Mouse (Mus musculus) heart, adult 2 months (tissue): ENCODE measurements around the gene Hilpda. TPM values are rescaled to one million over a fixed set of nuclear protein-coding genes. Genes with fewer than 3 reads are reported as not detected.

Source experiments
- DNase-seq, 2 experiments: peaks; one replicate each; pipeline ENCODE4 v3.0.0; 2021
- H3K27ac ChIP-seq: fragments of 200-600 bp; 2 replicates; pipeline ENCODE4 v1.8.1; 2022
- H3K27me3 ChIP-seq: fragments of 200-500 bp; 2 replicates; pipeline ENCODE4 v1.6.1; 2012; ENCODE audit warnings: mild to moderate bottlenecking, low read length, inconsistent platforms, mixed read lengths; ENCODE audit not compliant: control insufficient read depth, insufficient read depth
- H3K36me3 ChIP-seq: fragments of 200-500 bp; 2 replicates; pipeline ENCODE4 v1.6.1; 2012; ENCODE audit warnings: low read length, inconsistent platforms; ENCODE audit not compliant: control insufficient read depth, insufficient read depth
- H3K4me1 ChIP-seq: fragments of 200-500 bp; 2 replicates; pipeline ENCODE4 v1.6.1; 2011; ENCODE audit warnings: low read length; ENCODE audit not compliant: control insufficient read depth, insufficient read depth
- H3K4me3 ChIP-seq: fragments of 200-600 bp; 2 replicates; pipeline ENCODE4 v1.8.1; 2022
- H3K79me2 ChIP-seq: fragments of 200-500 bp; replicated peaks from 2 replicates; pipeline ENCODE4 v1.6.1; 2012; ENCODE audit warnings: mild to moderate bottlenecking, inconsistent platforms, low read length, moderate library complexity, mixed read lengths; ENCODE audit not compliant: control insufficient read depth, insufficient read depth
- H3K9ac ChIP-seq: fragments of 200-500 bp; 2 replicates; pipeline ENCODE4 v1.6.1; 2012; ENCODE audit warnings: low read depth, mild to moderate bottlenecking, control low read depth, inconsistent platforms, low read length, mixed read lengths
- CTCF ChIP-seq: fragments of 200-600 bp; IDR thresholded peaks from 2 replicates; pipeline ENCODE4 v1.8.1; 2022; ENCODE audit warnings: antibody characterized with exemption, mild to moderate bottlenecking, moderate library complexity
- EP300 ChIP-seq: fragments of 200-500 bp; IDR thresholded peaks from 2 replicates; pipeline ENCODE4 v1.6.1; 2011; ENCODE audit warnings: low read depth, low read length, control low read depth; ENCODE audit not compliant: insufficient read depth
- POLR2A ChIP-seq: fragments of 200-500 bp; IDR thresholded peaks from 2 replicates; pipeline ENCODE4 v1.6.1; 2011; ENCODE audit warnings: mild to moderate bottlenecking, low read depth, low read length, control low read depth; ENCODE audit not compliant: insufficient read depth
- WGBS: fragments of 180-500 bp; shearing (Covaris S2); methylation state at CpG from one replicate; pipeline ENCODE4 v1.1.7; 2018; 5-methylcytosine and 5-hydroxymethylcytosine counted together
- intact Hi-C: fragments of 180-260 bp; cut with DNase I; formaldehyde crosslinking; loops from one replicate; pipeline ENCODE4 v1.15.1; 2025
- long read RNA-seq: library from polyadenylated mRNA; stranded (forward); transcript quantifications from one replicate; pipeline ENCODE4 v2.0.0, GENCODE M21; 2021
- polyA plus RNA-seq: library from polyadenylated mRNA; depleted of rRNA; stranded (reverse); fragments of >200 nt; gene quantifications from 2 replicates; pipeline ENCODE4 v1.2.3, GENCODE M21; 2012; rRNA removed
- total RNA-seq, 2 experiments: library from RNA; stranded (reverse); gene quantifications; 2 replicates each; pipeline ENCODE4 v1.2.3; 2021

Hilpda gene
- 1 to 10 TPM; 5.3 TPM for total RNA-seq
- 12.1 and 15.8 TPM in 2 replicates for polyA plus RNA-seq
- long read RNA-seq, partial matches to known transcripts, result 0 of 3 reads
- long read RNA-seq, other reads (novel, unspliced or antisense), result 0 of 3 reads

GRCm38 (mm10) chr6:29272312-29273072 lies at the start of gene Hilpda:
Gene Hilpda (plus strand): TSS chr6:29272488.
- under 1% methylated on average over 46 of the region's 46 CpGs for WGBS
- H3K27me3 ChIP-seq, result no peaks in the 10 kb centered on the region
- H3K79me2 ChIP-seq, result no peaks in the 10 kb centered on the region
- DNase-seq, result peak; percentile 92 to 95
- no peaks in the 10 kb centered on the region for H3K36me3 ChIP-seq
- intact Hi-C loops, result loop anchor here (5.0 to 10.0 kb wide), 2 partner anchors 75 to 1422 kb away; partner anchors contain the start of genes Calu and Cep41
- peak within 1 kb of the TSS; percentile 95 for H3K27ac ChIP-seq
- H3K9ac ChIP-seq, result peak within 1 kb of the TSS; percentile 69
- no peak for TF ChIP-seq CTCF
- TF ChIP-seq POLR2A, result peak; percentile 95
- TF ChIP-seq EP300, result peak; percentile 74; the same call in 1 of the 2 replicates
- peaks cover 4% of the 10 kb centered on the region for H3K4me1 ChIP-seq
- peak within 1 kb of the TSS; percentile 64 for H3K4me3 ChIP-seq

GRCm38 (mm10) chr6:29229265-29229913 lies 42.9 kb upstream of the Hilpda start:
- H3K36me3 ChIP-seq, result no peaks in the 10 kb centered on the region
- TF ChIP-seq POLR2A (no peak), EP300 (no peak), CTCF (no peak)
- no peak overlapping the region for H3K9ac ChIP-seq
- no peak overlapping the region for H3K4me3 ChIP-seq
- no peak overlapping the region for H3K27ac ChIP-seq
- DNase-seq, result no peak
- no peaks in the 10 kb centered on the region for H3K79me2 ChIP-seq
- 63% methylated on average over 6 of the region's 6 CpGs for WGBS
- no peaks in the 10 kb centered on the region for H3K4me1 ChIP-seq
- no peaks in the 10 kb centered on the region for H3K27me3 ChIP-seq
- intact Hi-C loops, result no loop called here

GRCm38 (mm10) chr6:29230386-29230785 lies 41.9 kb upstream of the Hilpda start:
- intact Hi-C loops, result no loop called here
- H3K79me2 ChIP-seq, result no peaks in the 10 kb centered on the region
- no peak overlapping the region for H3K4me3 ChIP-seq
- TF ChIP-seq CTCF (no peak), EP300 (no peak), POLR2A (no peak)
- 72% methylated on average over 6 of the region's 6 CpGs for WGBS
- no peaks in the 10 kb centered on the region for H3K36me3 ChIP-seq
- H3K27ac ChIP-seq, result no peak overlapping the region
- no peaks in the 10 kb centered on the region for H3K27me3 ChIP-seq
- no peak overlapping the region for H3K9ac ChIP-seq
- no peaks in the 10 kb centered on the region for H3K4me1 ChIP-seq
- DNase-seq, result no peak

GRCm38 (mm10) chr6:29231799-29232198 lies 40.5 kb upstream of the Hilpda start:
- intact Hi-C loops, result no loop called here
- H3K4me3 ChIP-seq, result no peak overlapping the region
- WGBS, result 84% methylated on average over 3 of the region's 3 CpGs
- H3K79me2 ChIP-seq, result no peaks in the 10 kb centered on the region
- H3K27me3 ChIP-seq, result no peaks in the 10 kb centered on the region
- H3K9ac ChIP-seq, result no peak overlapping the region
- H3K4me1 ChIP-seq, result no peaks in the 10 kb centered on the region
- no peak for DNase-seq
- no peak for TF ChIP-seq CTCF
- TF ChIP-seq POLR2A, result no peak
- no peak for TF ChIP-seq EP300
- H3K27ac ChIP-seq, result no peak overlapping the region
- no peaks in the 10 kb centered on the region for H3K36me3 ChIP-seq

- WGBS, result 66% methylated on average over 6 of the region's 6 CpGs
- no peak for DNase-seq
- Histone ChIP-seq H3K36me3 (no peaks in the 10 kb centered on the region), H3K9ac (no peak overlapping the region), H3K4me3 (no peak overlapping the region), H3K79me2 (no peaks in the 10 kb centered on the region), H3K27ac (no peak overlapping the region), H3K27me3 (no peaks in the 10 kb centered on the region), H3K4me1 (no peaks in the 10 kb centered on the region)
- no peak for TF ChIP-seq EP300
- TF ChIP-seq POLR2A, result no peak
- TF ChIP-seq CTCF, result no peak
- intact Hi-C loops, result no loop called here
Observed at GRCm38 (mm10) chr6:29232321-29232720, 40.0 kb upstream of the Hilpda start.

GRCm38 (mm10) chr6:29233710-29234109 lies 38.6 kb upstream of the Hilpda start:
- Histone ChIP-seq H3K79me2 (no peaks in the 10 kb centered on the region), H3K4me1 (no peaks in the 10 kb centered on the region), H3K36me3 (no peaks in the 10 kb centered on the region), H3K9ac (no peak overlapping the region), H3K4me3 (no peak overlapping the region), H3K27ac (no peak overlapping the region), H3K27me3 (no peaks in the 10 kb centered on the region)
- 65% methylated on average over 3 of the region's 3 CpGs for WGBS
- intact Hi-C loops, result no loop called here
- TF ChIP-seq EP300 (no peak), CTCF (no peak)
- no peak for DNase-seq
